Mouse (Mus musculus) ES-E14 (cell line): ENCODE measurements around the gene Anapc4. TPM values are rescaled to one million over a fixed set of nuclear protein-coding genes. Genes with fewer than 3 reads are reported as not detected.

Source experiments
- DNase-seq: peaks from one replicate; pipeline ENCODE4 v3.0.0-alpha.2; 2013; ENCODE audit warnings: low read depth, low spot score
- H3K27ac ChIP-seq: 2 replicates; pipeline ENCODE4 v1.5.1; 2012; ENCODE audit warnings: low read depth, mild to moderate bottlenecking, low read length, moderate library complexity, mixed read lengths; ENCODE audit not compliant: poor library complexity, insufficient read depth, severe bottlenecking
- H3K36me3 ChIP-seq: 2 replicates; pipeline ENCODE4 v1.6.1; 2012; ENCODE audit warnings: mild to moderate bottlenecking, low read length, moderate library complexity, mixed read lengths; ENCODE audit not compliant: control insufficient read depth, poor library complexity, insufficient read depth, severe bottlenecking
- H3K4me1 ChIP-seq, 2 experiments: fragments of 150-350 bp in 1 of 2; sonication (generic) in 1 of 2; 2 replicates each; pipeline ENCODE4 v1.6.1; 2012; ENCODE audit warnings: low read length in 2 of 2, mild to moderate bottlenecking in 1 of 2, mixed read lengths in 1 of 2; ENCODE audit not compliant: control insufficient read depth in 2 of 2, insufficient read depth in 2 of 2, poor library complexity in 1 of 2
- H3K4me3 ChIP-seq, 2 experiments: fragments of 150-350 bp in 1 of 2; sonication (generic) in 1 of 2; 2 replicates each; pipeline ENCODE4 v1.5.1; 2012; ENCODE audit warnings: low read length in 2 of 2, low read depth in 1 of 2, mild to moderate bottlenecking in 1 of 2, mixed read lengths in 1 of 2; ENCODE audit not compliant: insufficient read depth in 1 of 2, poor library complexity in 1 of 2, severe bottlenecking in 1 of 2
- H3K9ac ChIP-seq: 2 replicates; pipeline ENCODE4 v1.6.1; 2012; ENCODE audit warnings: low read depth, mild to moderate bottlenecking, low read length, mixed read lengths; ENCODE audit not compliant: poor library complexity, insufficient read depth, severe bottlenecking
- H3K9me3 ChIP-seq: fragments of 150-350 bp; sonication (generic); 2 replicates; pipeline ENCODE4 v1.6.1; 2012; ENCODE audit warnings: low read depth, mild to moderate bottlenecking, low read length; ENCODE audit not compliant: control insufficient read depth, insufficient read depth
- CHD2 ChIP-seq: IDR thresholded peaks from 2 replicates; pipeline ENCODE4 v1.6.1; 2014; ENCODE audit warnings: mild to moderate bottlenecking, low read depth, low read length, inconsistent platforms
- HCFC1 ChIP-seq: IDR thresholded peaks from 2 replicates; pipeline ENCODE4 v1.6.1; 2012; ENCODE audit warnings: low read length, inconsistent platforms, borderline replicate concordance; ENCODE audit not compliant: insufficient read depth
- MAFK ChIP-seq: IDR thresholded peaks from 2 replicates; pipeline ENCODE4 v1.6.1; 2014; ENCODE audit warnings: mild to moderate bottlenecking, low read depth, low read length, inconsistent platforms; ENCODE audit not compliant: insufficient read depth
- ZC3H11A ChIP-seq: IDR thresholded peaks from 2 replicates; pipeline ENCODE4 v1.6.1; 2012; ENCODE audit warnings: low read depth, mild to moderate bottlenecking, inconsistent platforms, low read length, borderline replicate concordance
- ZNF384 ChIP-seq: IDR thresholded peaks from 2 replicates; pipeline ENCODE4 v1.6.1; 2012; ENCODE audit warnings: low read depth, low read length, inconsistent platforms
- in situ Hi-C, 2 experiments: fragments of 600-800 bp; cut with MboI; formaldehyde crosslinking; loops; one replicate each; pipeline ENCODE4 v1.15.1; 2025; ENCODE audit warnings: low sequenced_read_pairs in 2 of 2, inconsistent platforms in 1 of 2; ENCODE audit not compliant: unreplicated experiment in 2 of 2
- total RNA-seq: library from RNA; depleted of rRNA; stranded (reverse); fragments of 300-350 nt; gene quantifications from 2 replicates; pipeline ENCODE4 v1.2.3, GENCODE M21; 2012; rRNA removed

Anapc4 gene
- total RNA-seq, 1 experiment: 68.8 TPM

- in situ Hi-C loops: no loop called here
- Histone ChIP-seq H3K27ac (no peak overlapping the region), H3K9ac (no peak overlapping the region)
Measured at GRCm38 (mm10) chr5:52908246-52908645, 74.4 kb downstream of the Anapc4 start.

GRCm38 (mm10) chr5:52910159-52910591 lies 76.4 kb downstream of the Anapc4 start:
- in situ Hi-C loops: no loop called here
- DNase-seq: peak; percentile 78
- Histone ChIP-seq H3K27ac (peak overlapping the region; percentile 44; the same call in 1 of the 2 replicates), H3K9me3 (no peaks in the 10 kb centered on the region), H3K9ac (0 out of 2 replicates have a peak overlapping the region, but pooled peaks have one; percentile 31), H3K36me3 (no peaks in the 10 kb centered on the region), H3K4me1 (peaks cover 2 to 6% of the 10 kb centered on the region in 2 experiments; a peak in 1 of 4 replicates), H3K4me3 (peak overlapping the region; percentile 24 to 42; a peak in 3 of 4 replicates)
- TF ChIP-seq ZNF384 (no peak), ZC3H11A (no peak), CHD2 (no peak), HCFC1 (no peak), MAFK (no peak)

More at GRCm38 (mm10) chr5:52908246-52908645, 74.4 kb downstream of the Anapc4 start:
- DNase-seq: no peak
- Histone ChIP-seq H3K4me1 (peaks cover 2 to 6% of the 10 kb centered on the region in 2 experiments; a peak in 1 of 4 replicates), H3K36me3 (no peaks in the 10 kb centered on the region), H3K9me3 (no peaks in the 10 kb centered on the region), H3K4me3 (no peak overlapping the region)
- TF ChIP-seq CHD2 (no peak), ZC3H11A (no peak)

GRCm38 (mm10) chr5:52911286-52911870 lies 77.6 kb downstream of the Anapc4 start:
- no peak overlapping the region for H3K4me3 ChIP-seq
- no peaks in the 10 kb centered on the region for H3K9me3 ChIP-seq
- no peak for TF ChIP-seq ZNF384
- no peak for TF ChIP-seq MAFK
- TF ChIP-seq CHD2: no peak
- TF ChIP-seq ZC3H11A: no peak
- no peak for TF ChIP-seq HCFC1
- no peak overlapping the region for H3K9ac ChIP-seq
- peaks cover 2 to 6% of the 10 kb centered on the region in 2 experiments; a peak in 1 of 4 replicates for H3K4me1 ChIP-seq
- in situ Hi-C loops: no loop called here
- no peaks in the 10 kb centered on the region for H3K36me3 ChIP-seq
- DNase-seq: no peak
- H3K27ac ChIP-seq: no peak overlapping the region; the same call in 1 of the 2 replicates

GRCm38 (mm10) chr5:52913711-52914110 lies 79.9 kb downstream of the Anapc4 start:
- no peak for TF ChIP-seq ZNF384
- DNase-seq: no peak
- H3K27ac ChIP-seq: no peak overlapping the region
- H3K9ac ChIP-seq: no peak overlapping the region
- H3K4me3 ChIP-seq: no peak overlapping the region
- H3K4me1 ChIP-seq: peaks cover 2 to 6% of the 10 kb centered on the region in 2 experiments; a peak in 1 of 4 replicates
- H3K9me3 ChIP-seq: no peaks in the 10 kb centered on the region
- in situ Hi-C loops: no loop called here
- H3K36me3 ChIP-seq: no peaks in the 10 kb centered on the region

GRCm38 (mm10) chr5:52916186-52916585 lies 82.4 kb downstream of the Anapc4 start:
- H3K9me3 ChIP-seq: no peaks in the 10 kb centered on the region
- in situ Hi-C loops: no loop called here
- H3K36me3 ChIP-seq: no peaks in the 10 kb centered on the region

More at GRCm38 (mm10) chr5:52916186-52916585, 82.4 kb downstream of the Anapc4 start:
- Histone ChIP-seq H3K4me1 (peaks cover 2 to 3% of the 10 kb centered on the region in 2 experiments; a peak in 1 of 4 replicates), H3K4me3 (no peak overlapping the region), H3K27ac (no peak overlapping the region), H3K9ac (no peak overlapping the region)
- no peak for DNase-seq
- TF ChIP-seq CHD2 (no peak), MAFK (no peak), ZNF384 (no peak), ZC3H11A (no peak), HCFC1 (no peak)

Other genes starting within 250 kb of the Anapc4 start
- 9.5 and 9.7 TPM in 2 replicates for gene Sepsecs, start 164.3 kb upstream of the Anapc4 start, total RNA-seq
- gene Pi4k2b, start 92.4 kb upstream of the Anapc4 start, total RNA-seq: 14.1 and 20.3 TPM in 2 replicates
- gene Zcchc4, start 58.6 kb upstream of the Anapc4 start, total RNA-seq: 22.5 and 25.4 TPM in 2 replicates
- gene Slc34a2, start 204.1 kb downstream of the Anapc4 start, total RNA-seq: 0.63 and 1.3 TPM in 2 replicates